Mouse (Mus musculus) C2C12 (cell line): ENCODE measurements at regions not wholly inside any gene's neighbourhood (a gene's known extent, or its start where the extent isn't known, plus 50 kb on each side); places are given as distances from the start of the nearest gene placed in this dataset.

Source experiments
- CEBPB ChIP-seq: IDR thresholded peaks from one replicate; pipeline ENCODE4 v1.6.1; 2011; ENCODE audit warnings: low read depth, mild to moderate bottlenecking, control low read depth, moderate library complexity
- CTCF ChIP-seq: IDR thresholded peaks from one replicate; pipeline ENCODE4 v1.5.1; 2011; ENCODE audit not compliant: control insufficient read depth, insufficient read depth, insufficient read length
- MAX ChIP-seq: IDR thresholded peaks from one replicate; pipeline ENCODE4 v1.6.1; 2011; ENCODE audit warnings: mild to moderate bottlenecking, control low read depth
- MYOG ChIP-seq: IDR thresholded peaks from one replicate; pipeline ENCODE4 v1.6.1; 2011; ENCODE audit not compliant: control insufficient read depth, insufficient read length; ENCODE audit errors: extremely low read depth

- TF ChIP-seq CTCF (no peak), MAX (no peak), CEBPB (no peak), MYOG (no peak)
Measured at GRCm38 (mm10) chr11:45154070-45154469, 537.0 kb downstream of the Ebf1 start.
